Mouse (Mus musculus): ENCODE data around the gene Pola2.

DNA sequence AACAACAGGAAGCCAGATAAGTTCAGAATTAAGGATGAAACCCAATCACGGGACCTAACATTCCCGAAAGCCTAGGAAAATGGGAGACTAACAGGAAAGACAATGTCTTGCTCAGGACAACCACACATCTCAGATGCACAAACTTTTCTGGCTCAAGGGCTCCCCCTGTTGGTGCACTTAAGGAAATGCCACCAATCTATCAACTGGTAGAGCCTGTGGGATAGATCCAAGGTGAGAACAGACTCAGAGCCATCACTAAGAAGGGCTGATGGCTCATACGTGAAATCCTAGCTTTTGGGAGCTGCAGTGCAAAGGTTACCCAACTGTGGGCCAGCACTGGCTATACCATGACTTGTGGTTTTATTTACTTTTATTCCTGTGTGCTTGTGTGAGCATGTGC, 7.3 kb downstream of the Pola2 start:
- TF ChIP-seq POLR2A (IDR thresholded peaks at IDR 0.05; ENCODE audit: control insufficient read depth, extremely low read depth, insufficient read depth, low read length, poor library complexity) (no peak), CTCF (IDR thresholded peaks at IDR 0.05; ENCODE audit: borderline replicate concordance, control insufficient read depth, extremely low read depth, insufficient read depth, low read length, poor library complexity) (no peak)

Measured in thymus, adult 2 months (tissue).